Mouse (Mus musculus) layer of hippocampus, adult 2 months (tissue): ENCODE data around the gene Mlxipl. TPM values are rescaled to one million over a fixed set of nuclear protein-coding genes. Genes with fewer than 3 reads are reported as not detected.
A peak's percentile ranks its signal among the peaks of the same experiment; 100 is the strongest.

Source experiments
- DNase-seq, 2 experiments: peaks; one replicate each; pipeline ENCODE4 v3.0.0; 2022; ENCODE audit warnings: low spot score in 2 of 2
- H3K27ac ChIP-seq: fragments of 200-600 bp; 2 replicates; pipeline ENCODE4 v1.8.1; 2022
- H3K4me3 ChIP-seq: fragments of 200-600 bp; 2 replicates; pipeline ENCODE4 v1.8.1; 2022; ENCODE audit warnings: mild to moderate bottlenecking
- CTCF ChIP-seq: fragments of 200-600 bp; conservative IDR thresholded peaks from 2 replicates; pipeline ENCODE4 v1.8.1; 2022; ENCODE audit warnings: antibody characterized with exemption, mild to moderate bottlenecking, moderate library complexity
- total RNA-seq, 2 experiments: library from RNA; stranded (reverse); gene quantifications; 2 replicates each; pipeline ENCODE4 v1.2.3; 2021

The Mlxipl gene
- total RNA-seq, 2 experiments from 2014 or later: 6.2 to 6.7 TPM

- no peak for TF ChIP-seq CTCF
- H3K27ac ChIP-seq: no peak overlapping the region
- peak overlapping the region; percentile 31 for H3K4me3 ChIP-seq
- DNase-seq: no peak
These were observed 44.2 kb downstream of the Mlxipl start for GRCm38 (mm10) chr5:135133736-135134405.

GRCm38 (mm10) chr5:135134534-135134933 lies 44.8 kb downstream of the Mlxipl start:
- TF ChIP-seq CTCF: peak; percentile 71
- peak in 1 of 2 experiments; percentile 29 for DNase-seq
- H3K27ac ChIP-seq: no peak overlapping the region
- peak overlapping the region; percentile 31 for H3K4me3 ChIP-seq

GRCm38 (mm10) chr5:135139881-135140280 lies 50.2 kb downstream of the Mlxipl start:
- DNase-seq: no peak
- Histone ChIP-seq H3K27ac (no peak overlapping the region), H3K4me3 (no peak overlapping the region)
- no peak for TF ChIP-seq CTCF

- Histone ChIP-seq H3K4me3 (no peak overlapping the region), H3K27ac (no peak overlapping the region)
- TF ChIP-seq CTCF: no peak
- DNase-seq: no peak
These were observed 54.8 kb downstream of the Mlxipl start for GRCm38 (mm10) chr5:135144469-135144868.

- Histone ChIP-seq H3K4me3 (no peak overlapping the region), H3K27ac (no peak overlapping the region; the same call in 1 of the 2 replicates)
- no peak for DNase-seq
- no peak for TF ChIP-seq CTCF
These were observed 55.8 kb downstream of the Mlxipl start for GRCm38 (mm10) chr5:135145532-135145931.

GRCm38 (mm10) chr5:135145955-135146354 lies 56.3 kb downstream of the Mlxipl start:
- DNase-seq: no peak
- peak; percentile 52 for TF ChIP-seq CTCF
- Histone ChIP-seq H3K27ac (no peak overlapping the region), H3K4me3 (no peak overlapping the region)

- no peak for DNase-seq
- no peak for TF ChIP-seq CTCF
- H3K27ac ChIP-seq: peak overlapping the region; percentile 71
- H3K4me3 ChIP-seq: peak overlapping the region; percentile 73
These were observed 59.0 kb downstream of the Mlxipl start for GRCm38 (mm10) chr5:135148715-135149052.

GRCm38 (mm10) chr5:135149053-135149819 lies 59.5 kb downstream of the Mlxipl start, which contains the start of gene Tbl2:
Gene Tbl2, plus strand, starts transcription at chr5:135149657.
- no peak for TF ChIP-seq CTCF
- H3K27ac ChIP-seq: peak within 1 kb of the TSS; percentile 89
- peak within 1 kb of the TSS; percentile 73 for H3K4me3 ChIP-seq
- peak; percentile 97 to 98 for DNase-seq

GRCm38 (mm10) chr5:135149820-135150178 lies 60.1 kb downstream of the Mlxipl start:
- peak in 1 of 2 experiments; percentile 17 for DNase-seq
- Histone ChIP-seq H3K27ac (peak overlapping the region; percentile 89), H3K4me3 (peak overlapping the region; percentile 73)
- no peak for TF ChIP-seq CTCF

GRCm38 (mm10) chr5:135156496-135156895 lies 66.8 kb downstream of the Mlxipl start:
- Histone ChIP-seq H3K4me3 (no peak overlapping the region), H3K27ac (no peak overlapping the region)
- DNase-seq: no peak
- TF ChIP-seq CTCF: peak; percentile 53

GRCm38 (mm10) chr5:135161221-135161620 lies 71.5 kb downstream of the Mlxipl start:
- Histone ChIP-seq H3K4me3 (no peak overlapping the region), H3K27ac (peak overlapping the region; percentile 82)
- no peak for TF ChIP-seq CTCF
- peak; percentile 32 to 53 for DNase-seq

GRCm38 (mm10) chr5:135161650-135162049 lies 72.0 kb downstream of the Mlxipl start:
- peak overlapping the region; percentile 82 for H3K27ac ChIP-seq

GRCm38 (mm10) chr5:135162361-135162760 lies 72.7 kb downstream of the Mlxipl start:
- DNase-seq: no peak
- Histone ChIP-seq H3K27ac (peak overlapping the region; percentile 82; the same call in 1 of the 2 replicates), H3K4me3 (no peak overlapping the region)
- no peak for TF ChIP-seq CTCF

More at GRCm38 (mm10) chr5:135161650-135162049, 72.0 kb downstream of the Mlxipl start:
- no peak overlapping the region for H3K4me3 ChIP-seq
- no peak for TF ChIP-seq CTCF
- DNase-seq: no peak
